Mouse (Mus musculus) midbrain, embryonic 10.5 days (tissue): Measurements from ENCODE around the gene Mast4. TPM values are rescaled to one million over a fixed set of nuclear protein-coding genes. Genes with fewer than 3 reads are reported as not detected.
"Not testable (repeated sequence)": the region's sequence is repeated elsewhere in the genome, so short reads cannot be mapped to it uniquely, and the experiment has no call there.

Experiments
- DNase-seq: peaks from one replicate; pipeline ENCODE4 v3.0.0-alpha.2; 2017; ENCODE audit warnings: low spot score
- H3K27ac ChIP-seq: fragments of 300-500 bp; sonication (generic); replicated peaks from 2 replicates; pipeline ENCODE4 v1.5.1; 2016; ENCODE audit warnings: mild to moderate bottlenecking
- H3K27me3 ChIP-seq: fragments of 300-500 bp; sonication (generic); 2 replicates; pipeline ENCODE4 v1.6.1; 2016; ENCODE audit warnings: low read depth, mild to moderate bottlenecking; ENCODE audit not compliant: poor library complexity, severe bottlenecking
- H3K36me3 ChIP-seq: fragments of 300-500 bp; sonication (generic); 2 replicates; pipeline ENCODE4 v1.6.1; 2016; ENCODE audit warnings: mild to moderate bottlenecking, moderate library complexity
- H3K4me1 ChIP-seq: fragments of 300-500 bp; sonication (generic); 2 replicates; pipeline ENCODE4 v1.6.1; 2016
- H3K4me3 ChIP-seq: fragments of 300-500 bp; sonication (generic); 2 replicates; pipeline ENCODE4 v1.5.1; 2016; ENCODE audit warnings: mild to moderate bottlenecking, moderate library complexity
- H3K9me3 ChIP-seq: fragments of 300-500 bp; sonication (generic); replicated peaks from 2 replicates; pipeline ENCODE4 v1.6.1; 2016; ENCODE audit warnings: mild to moderate bottlenecking
- WGBS: fragments of 180-500 bp; shearing (Covaris S2); methylation state at CpG from one replicate; pipeline ENCODE4 v1.1.7; 2016; 5-methylcytosine and 5-hydroxymethylcytosine counted together
- polyA plus RNA-seq: library from polyadenylated mRNA; unstranded; fragments of >200 nt; fragmentation: Nextera tagmentation; extraction: Ambion mirVana; gene quantifications from 2 replicates; pipeline ENCODE4 v1.2.1, GENCODE M21; 2016

Mast4 gene
- polyA plus RNA-seq, 1 experiment from 2014 or later = 19.0 TPM

GRCm38 (mm10) chr13:102749891-102750290, 584.4 kb downstream of the Mast4 start:
- Histone ChIP-seq H3K9me3 (no peaks in the 10 kb centered on the region), H3K4me3 (no peak overlapping the region), H3K36me3 (peaks cover 57% of the 10 kb centered on the region), H3K27ac (no peak overlapping the region), H3K4me1 (no peaks in the 10 kb centered on the region), H3K27me3 (no peaks in the 10 kb centered on the region)
- no peak for DNase-seq
- 92% methylated on average over 10 of the region's 10 CpGs for WGBS

GRCm38 (mm10) chr13:102749194-102749593, 585.1 kb downstream of the Mast4 start:
- Histone ChIP-seq H3K4me3 (no peak overlapping the region), H3K27ac (no peak overlapping the region), H3K27me3 (no peaks in the 10 kb centered on the region), H3K9me3 (no peaks in the 10 kb centered on the region), H3K4me1 (no peaks in the 10 kb centered on the region), H3K36me3 (peaks cover 58% of the 10 kb centered on the region)
- DNase-seq = no peak
- WGBS = 79% methylated on average over 6 of the region's 6 CpGs

GRCm38 (mm10) chr13:102746803-102747561, 587.3 kb downstream of the Mast4 start:
- WGBS = 96% methylated on average over 17 of the region's 17 CpGs
- Histone ChIP-seq H3K27ac (no peak overlapping the region), H3K36me3 (peaks cover 48% of the 10 kb centered on the region)

GRCm38 (mm10) chr13:102745626-102746342, 588.5 kb downstream of the Mast4 start:
- peaks cover 51% of the 10 kb centered on the region for H3K36me3 ChIP-seq
- 89% methylated on average over 9 of the region's 9 CpGs for WGBS

More at GRCm38 (mm10) chr13:102746803-102747561, 587.3 kb downstream of the Mast4 start:
- Histone ChIP-seq H3K4me3 (no peak overlapping the region), H3K4me1 (no peaks in the 10 kb centered on the region), H3K9me3 (no peaks in the 10 kb centered on the region), H3K27me3 (no peaks in the 10 kb centered on the region)
- no peak for DNase-seq

GRCm38 (mm10) chr13:102745270-102745600, 589.1 kb downstream of the Mast4 start:
- H3K27me3 ChIP-seq = no peaks in the 10 kb centered on the region
- WGBS = 93% methylated on average over 3 of the region's 3 CpGs

More at GRCm38 (mm10) chr13:102745626-102746342, 588.5 kb downstream of the Mast4 start:
- Histone ChIP-seq H3K4me1 (no peaks in the 10 kb centered on the region), H3K27ac (no peak overlapping the region), H3K27me3 (no peaks in the 10 kb centered on the region), H3K4me3 (no peak overlapping the region), H3K9me3 (no peaks in the 10 kb centered on the region)
- no peak for DNase-seq

GRCm38 (mm10) chr13:102744481-102745269, 589.6 kb downstream of the Mast4 start:
- H3K4me1 ChIP-seq = no peaks in the 10 kb centered on the region
- DNase-seq = peak; percentile 38
- no peak overlapping the region for H3K27ac ChIP-seq
- 69% methylated on average over 9 of the region's 9 CpGs for WGBS
- peaks cover 50% of the 10 kb centered on the region for H3K36me3 ChIP-seq
- no peaks in the 10 kb centered on the region for H3K27me3 ChIP-seq
- no peaks in the 10 kb centered on the region for H3K9me3 ChIP-seq
- H3K4me3 ChIP-seq = no peak overlapping the region

More at GRCm38 (mm10) chr13:102745270-102745600, 589.1 kb downstream of the Mast4 start:
- Histone ChIP-seq H3K9me3 (no peaks in the 10 kb centered on the region), H3K4me1 (no peaks in the 10 kb centered on the region), H3K27ac (no peak overlapping the region), H3K36me3 (peaks cover 50% of the 10 kb centered on the region), H3K4me3 (no peak overlapping the region)
- no peak for DNase-seq

GRCm38 (mm10) chr13:102739720-102740535, 594.4 kb downstream of the Mast4 start:
- H3K27me3 ChIP-seq = no peaks in the 10 kb centered on the region
- H3K27ac ChIP-seq = no peak overlapping the region
- no peaks in the 10 kb centered on the region for H3K4me1 ChIP-seq
- 89% methylated on average over 13 of the region's 13 CpGs for whole genome bisulfite sequencing
- H3K36me3 ChIP-seq = peaks cover 72% of the 10 kb centered on the region
- DNase-seq = no peak
- H3K9me3 ChIP-seq = no peaks in the 10 kb centered on the region
- no peak overlapping the region for H3K4me3 ChIP-seq

GRCm38 (mm10) chr13:102737811-102738210, 596.5 kb downstream of the Mast4 start:
- Histone ChIP-seq H3K27ac (no peak overlapping the region), H3K4me1 (no peaks in the 10 kb centered on the region), H3K36me3 (peaks cover 80% of the 10 kb centered on the region), H3K4me3 (no peak overlapping the region), H3K27me3 (no peaks in the 10 kb centered on the region), H3K9me3 (no peaks in the 10 kb centered on the region)
- DNase-seq = no peak
- WGBS = 94% methylated on average over 7 of the region's 7 CpGs

GRCm38 (mm10) chr13:102733063-102733462, 601.2 kb downstream of the Mast4 start:
- WGBS = 85% methylated on average over 2 of the region's 2 CpGs

GRCm38 (mm10) chr13:102728951-102729350, 605.3 kb downstream of the Mast4 start:
- H3K9me3 ChIP-seq, H3K4me3 ChIP-seq, H3K36me3 ChIP-seq, H3K27ac ChIP-seq, H3K4me1 ChIP-seq, H3K27me3 ChIP-seq, DNase-seq: not testable (repeated sequence)
- WGBS = 76% methylated on average over 7 of the region's 7 CpGs

More at GRCm38 (mm10) chr13:102733063-102733462, 601.2 kb downstream of the Mast4 start:
- H3K27ac ChIP-seq = no peak overlapping the region
- no peaks in the 10 kb centered on the region for H3K9me3 ChIP-seq
- no peak overlapping the region for H3K4me3 ChIP-seq
- H3K27me3 ChIP-seq = no peaks in the 10 kb centered on the region
- H3K4me1 ChIP-seq = no peaks in the 10 kb centered on the region
- no peak for DNase-seq
- peaks cover 43% of the 10 kb centered on the region for H3K36me3 ChIP-seq

GRCm38 (mm10) chr13:102728035-102728434, 606.3 kb downstream of the Mast4 start:
- 86% methylated on average over 3 of the region's 3 CpGs for WGBS
- Histone ChIP-seq H3K4me1 (no peaks in the 10 kb centered on the region), H3K27ac (no peak overlapping the region), H3K9me3 (no peaks in the 10 kb centered on the region), H3K36me3 (no peaks in the 10 kb centered on the region), H3K4me3 (no peak overlapping the region), H3K27me3 (no peaks in the 10 kb centered on the region)
- DNase-seq = no peak

GRCm38 (mm10) chr13:102726876-102727275, 607.4 kb downstream of the Mast4 start:
- peak; percentile 0 for DNase-seq
- no peak overlapping the region for H3K4me3 ChIP-seq
- H3K36me3 ChIP-seq = no peaks in the 10 kb centered on the region
- H3K27ac ChIP-seq = no peak overlapping the region
- 81% methylated on average over 1 of the region's 1 CpGs for WGBS
- no peaks in the 10 kb centered on the region for H3K27me3 ChIP-seq
- H3K9me3 ChIP-seq = no peaks in the 10 kb centered on the region
- H3K4me1 ChIP-seq = no peaks in the 10 kb centered on the region
